Mouse (Mus musculus): ENCODE results near the gene Efhd2. TPM values are rescaled to one million over a fixed set of nuclear protein-coding genes. Genes with fewer than 3 reads are reported as not detected.
A peak's percentile ranks its signal among the peaks of the same experiment; 100 is the strongest.

Efhd2 gene
- total RNA-seq, 2 experiments from 2014 or later, result 51.2 to 52.5 TPM

DNA sequence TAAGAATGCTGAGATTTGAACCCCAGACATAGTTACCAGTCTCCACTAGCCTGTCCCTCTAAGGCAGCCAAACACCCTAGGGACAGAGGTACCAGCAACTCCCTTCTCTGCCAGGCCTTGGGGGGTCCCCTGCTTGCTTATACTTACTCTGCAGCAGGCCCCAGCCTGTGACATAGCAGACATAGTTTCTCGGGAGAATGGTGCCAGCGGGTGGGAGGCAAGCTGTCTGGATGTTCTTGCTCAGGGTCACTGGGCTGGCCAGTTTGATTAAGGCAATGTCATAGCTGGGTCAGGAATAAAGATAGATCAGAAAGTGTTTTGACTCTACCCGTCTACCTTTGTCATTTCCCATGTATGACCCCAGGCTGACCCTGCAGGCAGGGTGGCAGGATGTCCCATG lies 53.5 kb downstream of the Efhd2 start:
- intact Hi-C loops (cut with DNase I), result no loop called here
- peak in 1 of 2 experiments; percentile 18 for DNase-seq (ENCODE audit: extremely low spot score in 1 of 2, low spot score in 2 of 2)

GRCm38 (mm10) chr4:141819316-141819715 lies 55.4 kb downstream of the Efhd2 start:
- no peak for DNase-seq (ENCODE audit: extremely low spot score in 1 of 2, low spot score in 2 of 2)

GRCm38 (mm10) chr4:141818861-141819260 lies 55.9 kb downstream of the Efhd2 start:
- DNase-seq (ENCODE audit: extremely low spot score in 1 of 2, low spot score in 2 of 2), result no peak
- intact Hi-C loops (cut with DNase I), result no loop called here

More at GRCm38 (mm10) chr4:141819316-141819715, 55.4 kb downstream of the Efhd2 start:
- intact Hi-C loops (cut with DNase I), result no loop called here

GRCm38 (mm10) chr4:141817706-141818105 lies 57.0 kb downstream of the Efhd2 start:
- no peak for DNase-seq (ENCODE audit: extremely low spot score in 1 of 2, low spot score in 2 of 2)
- intact Hi-C loops (cut with DNase I), result no loop called here

DNA sequence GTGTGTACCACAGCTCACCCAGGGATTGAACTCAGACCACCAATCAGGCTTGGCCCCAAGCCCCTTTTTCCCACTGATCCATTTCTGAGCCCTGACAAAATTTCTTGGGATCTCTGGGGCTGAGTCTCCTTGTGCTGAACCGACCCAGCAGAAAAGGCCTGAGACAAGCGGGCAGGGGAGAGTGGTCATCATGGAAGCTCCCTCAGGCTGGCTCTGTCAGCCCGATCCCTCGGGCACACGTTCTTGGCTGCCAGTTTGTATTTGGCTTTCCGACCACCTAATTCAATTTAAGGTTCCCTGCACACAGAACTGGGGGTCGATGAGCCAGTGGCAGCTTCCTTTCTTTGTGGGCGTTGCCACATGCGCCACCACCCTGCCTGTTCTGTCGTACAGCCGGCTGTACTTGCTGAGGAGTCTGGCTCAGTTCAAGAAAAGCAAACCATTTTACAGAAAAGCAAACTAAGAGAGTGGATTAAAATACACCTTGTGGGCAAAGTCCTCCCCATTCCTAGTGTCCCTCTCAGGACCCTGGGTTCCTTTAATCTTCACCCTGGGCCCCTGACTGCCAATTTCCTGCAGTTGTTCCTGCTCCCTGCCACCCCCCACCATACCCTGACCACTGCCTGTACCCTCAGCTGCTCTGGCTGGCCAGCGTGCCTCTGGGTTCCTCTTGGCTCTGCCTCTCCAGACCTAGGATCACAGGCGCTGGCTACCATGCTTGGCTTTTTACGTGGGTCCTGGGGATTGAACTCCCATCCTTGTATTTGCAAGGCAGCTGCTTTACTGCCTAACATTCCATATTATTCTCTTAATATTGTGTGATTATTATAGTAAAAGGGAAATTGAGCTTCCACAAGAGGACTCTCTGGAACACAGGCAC lies 57.7 kb downstream of the Efhd2 start:
- no peak for DNase-seq (ENCODE audit: extremely low spot score in 1 of 2, low spot score in 2 of 2)
- intact Hi-C loops (cut with DNase I), result no loop called here

DNA sequence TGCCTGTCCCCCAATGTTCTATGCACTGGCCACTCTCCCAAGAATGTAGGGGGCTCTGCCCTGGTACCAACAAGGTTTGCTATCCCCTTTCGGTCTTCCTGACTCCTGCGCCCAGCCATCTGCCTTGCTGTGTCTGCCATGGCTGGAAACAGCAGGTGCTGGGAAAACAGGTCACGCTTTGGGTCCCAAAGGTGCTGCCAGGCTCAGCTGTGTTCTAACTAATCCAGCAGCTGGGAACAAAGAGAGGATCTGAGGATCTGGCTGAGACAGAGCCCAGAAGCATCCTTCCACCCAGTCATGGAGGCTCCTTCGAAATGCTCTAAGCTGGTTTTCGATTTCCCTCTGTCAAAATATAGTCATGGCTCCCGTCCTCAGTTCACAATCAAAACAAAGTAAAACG lies 58.5 kb downstream of the Efhd2 start:
- DNase-seq (ENCODE audit: extremely low spot score in 1 of 2, low spot score in 2 of 2), result no peak
- intact Hi-C loops (cut with DNase I), result no loop called here

DNA sequence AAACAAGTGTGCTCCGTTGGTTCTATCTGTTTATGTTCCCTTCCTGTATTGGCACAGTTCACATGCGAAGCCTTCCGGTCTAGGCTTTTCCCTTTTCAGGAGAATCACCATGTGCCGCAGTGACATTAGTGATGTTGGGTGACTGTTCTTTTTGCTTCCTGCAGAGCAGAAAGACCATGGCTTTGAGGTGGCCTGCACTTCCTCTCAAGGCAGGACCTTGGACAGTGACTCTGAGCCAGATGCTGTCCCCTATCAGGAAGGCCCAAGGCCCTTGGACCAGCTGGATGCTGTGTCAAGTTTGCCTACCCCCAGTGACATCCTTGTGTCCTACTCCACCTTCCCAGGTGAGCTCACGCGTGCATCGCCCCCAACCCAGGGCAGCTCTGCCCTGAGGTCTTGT lies 63.3 kb downstream of the Efhd2 start:
- intact Hi-C loops (cut with DNase I), result no loop called here
- peak in 1 of 2 experiments; percentile 16 for DNase-seq (ENCODE audit: extremely low spot score in 1 of 2, low spot score in 2 of 2)

DNA sequence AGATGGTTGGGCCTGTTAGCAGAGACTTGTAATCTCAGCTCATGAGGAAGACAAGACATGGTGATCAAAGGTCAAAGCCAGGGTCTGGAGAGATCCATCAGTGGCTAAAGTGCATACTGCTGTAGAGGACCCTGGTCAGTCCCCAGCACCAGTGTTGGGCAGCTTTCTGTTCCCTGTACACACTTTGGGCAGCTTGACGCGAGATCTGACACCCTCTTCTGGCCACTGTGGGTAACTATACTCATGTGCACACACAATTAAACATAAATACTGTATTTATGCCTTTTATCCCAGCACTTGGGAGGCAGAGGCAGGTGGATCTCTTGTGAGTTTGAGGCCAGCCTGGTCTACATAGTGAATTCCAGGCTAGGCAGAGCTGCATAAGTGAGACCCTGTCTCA lies 63.7 kb downstream of the Efhd2 start:
- intact Hi-C loops (cut with DNase I), result no loop called here
- peak in 1 of 2 experiments; percentile 11 for DNase-seq (ENCODE audit: extremely low spot score in 1 of 2, low spot score in 2 of 2)

DNA sequence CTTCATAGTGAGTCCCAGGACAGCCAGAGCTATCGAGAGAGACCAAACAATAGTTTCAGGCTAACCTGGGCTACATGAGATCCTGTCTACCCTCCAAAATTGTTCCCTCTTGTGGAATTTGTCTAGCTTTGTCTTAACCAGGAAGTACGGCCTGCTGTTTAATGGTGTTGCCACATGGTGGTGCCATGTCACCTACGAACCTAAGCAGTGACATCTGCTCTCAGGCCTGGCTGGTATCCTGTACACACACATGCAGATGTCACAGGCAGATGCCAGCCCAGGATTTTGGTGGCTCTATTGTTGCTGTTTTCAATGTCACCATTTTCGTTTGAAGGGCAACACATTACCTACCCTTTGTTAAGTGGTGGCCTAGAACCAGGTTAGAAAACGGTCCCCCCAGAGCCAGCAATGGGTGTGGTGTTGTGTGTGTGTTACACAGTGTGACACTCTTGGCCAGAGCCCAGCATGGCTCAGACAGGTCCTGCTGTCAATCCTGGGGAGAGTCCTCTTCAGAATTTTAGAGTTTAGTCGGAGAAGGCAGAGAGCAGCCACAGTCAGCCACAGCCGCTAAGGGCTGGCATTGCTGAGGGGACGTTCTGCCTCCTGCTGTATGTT lies 64.8 kb downstream of the Efhd2 start:
- intact Hi-C loops (cut with DNase I), result no loop called here
- peak in 1 of 2 experiments; percentile 27 for DNase-seq (ENCODE audit: extremely low spot score in 1 of 2, low spot score in 2 of 2)

Other genes with a start within 250 kb of the Efhd2 start
- 10 to 100 TPM; 49.0 to 55.0 TPM for gene Plekhm2, start 210.0 kb downstream of the Efhd2 start, total RNA-seq (2021)
- gene Rsc1a1, start 189.3 kb downstream of the Efhd2 start, total RNA-seq (2021), result 1 to 10 TPM in 1 of 2 experiments, under 1 TPM in 1; 0.41 to 3.0 TPM
- gene Ddi2, start 151.5 kb downstream of the Efhd2 start, total RNA-seq (2021), result 10 to 100 TPM; 27.7 to 28.1 TPM
- gene Agmat, start 128.2 kb downstream of the Efhd2 start, total RNA-seq (2021), result under 1 TPM in 1 of 2 experiments, not detected in 1; 0.24 TPM
- gene Dnajc16, start 84.0 kb downstream of the Efhd2 start, total RNA-seq (2021), result 10 to 100 TPM; 26.8 to 29.2 TPM
- gene Casp9, start 81.3 kb downstream of the Efhd2 start, total RNA-seq (2021), result 10 to 100 TPM; 21.7 to 27.0 TPM
- gene Cela2a, start 48.8 kb downstream of the Efhd2 start, total RNA-seq (2021), result not detected
- gene Ctrc, start 28.6 kb downstream of the Efhd2 start, total RNA-seq (2021), result not detected
- 1 to 10 TPM; 2.3 to 2.7 TPM for gene Fhad1, start 140.2 kb upstream of the Efhd2 start, total RNA-seq (2021)
- gene Tmem51, start 209.4 kb upstream of the Efhd2 start, total RNA-seq (2021), result 1 to 10 TPM; 6.4 to 7.2 TPM